Mouse (Mus musculus): Measurements from ENCODE around the gene Adgrd1. TPM values are rescaled to one million over a fixed set of nuclear protein-coding genes. Genes with fewer than 3 reads are reported as not detected.

Adgrd1 gene
- 1.2 and 1.7 TPM in 2 replicates for polyA plus RNA-seq (2015; fragmentation: Nextera tagmentation; extraction: Ambion mirVana)

DNA sequence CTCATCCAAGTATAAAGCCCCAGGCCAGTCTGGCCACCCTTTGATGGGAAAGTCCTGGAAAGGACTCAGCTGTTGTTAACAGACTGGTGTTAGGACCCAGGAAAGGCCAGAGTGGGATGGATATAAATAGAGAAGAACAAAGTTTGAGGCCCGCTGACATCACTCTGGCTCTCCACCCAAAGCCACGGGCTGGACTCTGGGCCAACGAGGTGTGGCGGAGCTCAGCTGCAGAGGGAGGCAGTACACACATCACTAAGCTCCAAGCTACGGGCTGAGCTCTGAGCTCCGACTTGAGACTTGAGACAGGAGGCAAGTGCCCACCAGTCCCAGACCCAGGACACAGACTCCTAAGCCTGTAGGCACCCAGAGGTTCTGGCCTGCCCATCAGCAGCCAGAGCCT is at the start of gene Adgrd1:
Adgrd1 (plus strand) TSS at position 240 of the 400 bp plus-strand sequence.
- no peak within 1 kb of the TSS for H3K9ac ChIP-seq (replicated peaks; ENCODE audit: low read length)
- peak; percentile 55; the same call in 1 of the 2 replicates for ATAC-seq (ENCODE audit: low FRiP score, low TSS enrichment)
- no peak within 1 kb of the TSS for H3K27ac ChIP-seq (ENCODE audit: low read length)
- H3K9me3 ChIP-seq (ENCODE audit: low read length) = no peaks in the 10 kb centered on the region
- peaks cover 16% of the 10 kb centered on the region for H3K4me1 ChIP-seq (ENCODE audit: insufficient read depth, low read length)
- 11% methylated on average over 6 of the region's 6 CpGs for WGBS
- H3K4me3 ChIP-seq (ENCODE audit: low read length) = no peak within 1 kb of the TSS
- H3K27me3 ChIP-seq (ENCODE audit: insufficient read depth, low read length) = no peaks in the 10 kb centered on the region
- no peak within 1 kb of the TSS; the same call in 1 of the 2 replicates for H3K4me2 ChIP-seq (replicated peaks; ENCODE audit: low read depth, low read length)
- no peaks in the 10 kb centered on the region for H3K36me3 ChIP-seq (ENCODE audit: insufficient read depth, low read length)

DNA sequence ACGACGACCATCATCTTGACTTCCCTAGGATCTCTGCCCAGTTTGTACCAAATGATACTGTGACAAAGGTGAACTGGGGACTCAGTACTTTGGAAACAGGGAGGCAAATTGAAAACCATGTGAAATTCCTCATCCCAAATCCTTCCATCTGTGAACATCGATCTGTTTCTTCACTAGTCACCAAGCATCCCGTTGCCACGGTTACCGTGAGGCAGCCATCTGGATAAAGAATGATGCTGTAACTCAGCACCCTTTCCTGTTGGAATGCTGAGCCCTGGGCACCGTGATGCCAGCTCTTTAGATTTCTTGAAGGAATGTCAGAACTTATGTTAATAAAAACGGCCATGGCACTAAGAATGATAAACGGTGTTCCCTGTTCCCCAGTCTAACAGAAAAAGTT is 47.2 kb upstream of the Adgrd1 start:
- no peak for ATAC-seq (ENCODE audit: low FRiP score, low TSS enrichment)
- Histone ChIP-seq H3K9ac (replicated peaks; ENCODE audit: low read length) (no peak overlapping the region), H3K4me1 (ENCODE audit: insufficient read depth, low read length) (no peaks in the 10 kb centered on the region), H3K9me3 (ENCODE audit: low read length) (no peaks in the 10 kb centered on the region), H3K4me3 (ENCODE audit: low read length) (no peak overlapping the region), H3K27ac (ENCODE audit: low read length) (no peak overlapping the region), H3K4me2 (replicated peaks; ENCODE audit: low read depth, low read length) (no peak overlapping the region), H3K36me3 (ENCODE audit: insufficient read depth, low read length) (no peaks in the 10 kb centered on the region), H3K27me3 (ENCODE audit: insufficient read depth, low read length) (peaks cover 12% of the 10 kb centered on the region; the same call in 1 of the 2 replicates)
- WGBS = 78% methylated on average over 9 of the region's 9 CpGs

DNA sequence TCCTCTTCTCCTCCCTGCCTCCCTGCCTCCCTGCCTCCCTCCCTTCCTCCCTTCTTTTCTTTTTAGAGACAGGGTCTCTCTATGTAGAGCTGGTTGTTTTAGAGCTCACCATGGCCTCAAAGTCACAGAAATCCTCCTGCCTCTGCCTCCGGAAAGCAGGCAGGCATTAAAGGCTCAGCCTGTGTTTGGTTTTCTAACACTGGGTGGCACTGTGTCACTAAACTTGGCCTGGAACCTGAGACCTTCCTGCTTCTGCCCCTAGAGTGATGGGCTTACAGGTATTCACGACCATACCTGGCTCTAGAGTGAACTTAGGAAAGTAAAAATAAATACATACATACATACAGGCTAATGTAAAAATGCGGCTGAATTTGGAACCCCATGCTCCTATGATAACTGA is 44.6 kb upstream of the Adgrd1 start:
- 83% methylated on average over 3 of the region's 3 CpGs for WGBS

GRCm38 (mm10) chr5:129052636-129053355 is 43.8 kb upstream of the Adgrd1 start:
- no peak for ATAC-seq (ENCODE audit: low FRiP score, low TSS enrichment)
- Histone ChIP-seq H3K36me3 (ENCODE audit: insufficient read depth, low read length) (no peaks in the 10 kb centered on the region), H3K27me3 (ENCODE audit: insufficient read depth, low read length) (peaks cover 12% of the 10 kb centered on the region; the same call in 1 of the 2 replicates), H3K9me3 (ENCODE audit: low read length) (no peaks in the 10 kb centered on the region), H3K4me1 (ENCODE audit: insufficient read depth, low read length) (no peaks in the 10 kb centered on the region), H3K27ac (ENCODE audit: low read length) (no peak overlapping the region), H3K9ac (replicated peaks; ENCODE audit: low read length) (no peak overlapping the region), H3K4me2 (replicated peaks; ENCODE audit: low read depth, low read length) (no peak overlapping the region), H3K4me3 (ENCODE audit: low read length) (no peak overlapping the region)
- WGBS = 46% methylated on average over 20 of the region's 20 CpGs

More for the DNA sequence above, 44.6 kb upstream of the Adgrd1 start:
- H3K4me3 ChIP-seq (ENCODE audit: low read length) = no peak overlapping the region
- H3K4me2 ChIP-seq (replicated peaks; ENCODE audit: low read depth, low read length) = no peak overlapping the region
- no peak overlapping the region for H3K9ac ChIP-seq (replicated peaks; ENCODE audit: low read length)
- no peak overlapping the region for H3K27ac ChIP-seq (ENCODE audit: low read length)
- no peaks in the 10 kb centered on the region for H3K9me3 ChIP-seq (ENCODE audit: low read length)
- peaks cover 12% of the 10 kb centered on the region; the same call in 1 of the 2 replicates for H3K27me3 ChIP-seq (ENCODE audit: insufficient read depth, low read length)
- no peaks in the 10 kb centered on the region for H3K4me1 ChIP-seq (ENCODE audit: insufficient read depth, low read length)
- no peak for ATAC-seq (ENCODE audit: low FRiP score, low TSS enrichment)
- H3K36me3 ChIP-seq (ENCODE audit: insufficient read depth, low read length) = no peaks in the 10 kb centered on the region

DNA sequence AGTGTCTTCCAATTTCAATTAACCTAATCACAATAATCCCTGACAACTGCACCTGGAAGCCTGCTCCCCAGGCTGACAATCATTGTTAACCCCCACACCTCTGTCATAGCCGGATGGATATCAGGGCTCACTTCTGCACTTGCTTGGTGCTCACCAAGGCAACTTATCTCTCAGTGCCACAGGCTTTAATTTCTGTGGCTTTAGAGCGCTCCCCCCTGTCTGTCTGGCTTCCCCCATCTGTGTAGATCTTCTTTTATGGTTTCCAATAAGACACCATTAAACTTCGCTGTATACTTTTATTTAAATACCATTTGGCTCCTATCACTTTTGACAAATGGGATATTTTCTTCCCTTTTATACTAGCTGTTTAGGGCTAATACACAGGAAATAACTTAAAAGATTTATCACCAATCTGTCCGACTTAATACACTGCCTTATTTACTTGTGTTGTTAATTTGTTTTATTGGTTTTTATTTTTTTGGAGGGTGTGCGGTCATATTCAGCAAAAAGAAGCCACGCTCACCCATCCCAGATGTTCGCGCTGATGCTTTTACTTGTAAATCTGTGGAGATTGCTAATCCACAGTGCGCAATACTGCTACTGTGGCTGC is 41.8 kb upstream of the Adgrd1 start:
- Histone ChIP-seq H3K27ac (ENCODE audit: low read length) (no peak overlapping the region), H3K9ac (replicated peaks; ENCODE audit: low read length) (no peak overlapping the region), H3K4me2 (replicated peaks; ENCODE audit: low read depth, low read length) (no peak overlapping the region), H3K4me1 (ENCODE audit: insufficient read depth, low read length) (no peaks in the 10 kb centered on the region), H3K36me3 (ENCODE audit: insufficient read depth, low read length) (no peaks in the 10 kb centered on the region), H3K27me3 (ENCODE audit: insufficient read depth, low read length) (peaks cover 12% of the 10 kb centered on the region; the same call in 1 of the 2 replicates), H3K4me3 (ENCODE audit: low read length) (no peak overlapping the region), H3K9me3 (ENCODE audit: low read length) (no peaks in the 10 kb centered on the region)
- peak; percentile 75 for ATAC-seq (ENCODE audit: low FRiP score, low TSS enrichment)
- WGBS = 54% methylated on average over 9 of the region's 9 CpGs

DNA sequence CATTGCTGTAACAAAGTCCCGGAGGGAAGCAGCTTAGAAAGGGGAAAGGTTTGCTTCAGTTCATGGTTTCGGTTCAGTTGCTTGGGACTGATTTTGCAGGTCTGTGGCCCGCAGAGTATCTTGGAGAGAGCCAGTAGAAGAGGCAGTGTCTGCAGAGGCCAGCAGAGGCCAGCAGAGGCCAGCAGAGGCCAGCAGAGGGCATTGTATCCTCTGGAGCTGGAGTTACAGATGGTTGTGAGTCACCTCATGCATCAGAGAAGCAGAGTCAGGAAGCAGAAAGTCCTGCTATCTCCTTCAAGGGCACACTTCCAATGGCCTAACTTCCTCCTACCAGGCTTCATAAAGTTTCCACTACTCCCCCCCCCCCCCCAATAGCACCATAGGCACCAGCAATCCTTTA is 37.4 kb upstream of the Adgrd1 start:
- ATAC-seq (ENCODE audit: low FRiP score, low TSS enrichment) = no peak
- WGBS = 85% methylated on average over 3 of the region's 3 CpGs
- no peak overlapping the region for H3K4me3 ChIP-seq (ENCODE audit: low read length)

DNA sequence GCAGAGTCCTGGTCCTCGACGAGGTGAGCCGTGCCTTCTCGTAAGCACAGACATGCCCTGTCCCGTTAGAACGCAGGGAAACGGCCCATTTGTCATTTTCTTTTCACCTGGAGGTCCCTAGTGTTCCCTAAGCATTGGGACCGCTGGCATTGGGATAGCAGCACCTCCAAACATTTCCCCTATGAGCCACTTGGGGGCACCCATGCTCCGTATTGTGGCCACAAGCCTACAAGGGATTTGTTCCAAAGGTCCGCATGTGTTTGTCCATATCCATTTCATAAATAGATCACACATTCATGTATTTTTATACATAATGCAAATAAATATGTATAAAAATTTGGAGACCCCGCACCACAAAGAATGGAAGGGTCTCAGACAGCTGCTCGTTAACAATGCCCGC is 35.0 kb upstream of the Adgrd1 start:
- ATAC-seq (ENCODE audit: low FRiP score, low TSS enrichment) = peak; percentile 40; the same call in 1 of the 2 replicates
- WGBS = 16% methylated on average over 13 of the region's 13 CpGs
- no peak overlapping the region for H3K4me2 ChIP-seq (replicated peaks; ENCODE audit: low read depth, low read length)
- H3K9me3 ChIP-seq (ENCODE audit: low read length) = no peaks in the 10 kb centered on the region
- H3K27me3 ChIP-seq (ENCODE audit: insufficient read depth, low read length) = peaks cover 19% of the 10 kb centered on the region
- H3K36me3 ChIP-seq (ENCODE audit: insufficient read depth, low read length) = no peaks in the 10 kb centered on the region
- peaks cover 10% of the 10 kb centered on the region for H3K4me1 ChIP-seq (ENCODE audit: insufficient read depth, low read length)
- H3K27ac ChIP-seq (ENCODE audit: low read length) = no peak overlapping the region
- H3K4me3 ChIP-seq (ENCODE audit: low read length) = no peak overlapping the region
- H3K9ac ChIP-seq (replicated peaks; ENCODE audit: low read length) = no peak overlapping the region

More for the DNA sequence above, 37.4 kb upstream of the Adgrd1 start:
- Histone ChIP-seq H3K36me3 (ENCODE audit: insufficient read depth, low read length) (no peaks in the 10 kb centered on the region), H3K9ac (replicated peaks; ENCODE audit: low read length) (no peak overlapping the region), H3K27ac (ENCODE audit: low read length) (no peak overlapping the region), H3K9me3 (ENCODE audit: low read length) (no peaks in the 10 kb centered on the region), H3K4me1 (ENCODE audit: insufficient read depth, low read length) (peaks cover 8% of the 10 kb centered on the region), H3K27me3 (ENCODE audit: insufficient read depth, low read length) (peaks cover 17% of the 10 kb centered on the region), H3K4me2 (replicated peaks; ENCODE audit: low read depth, low read length) (no peak overlapping the region)

GRCm38 (mm10) chr5:129063037-129063791 is 33.3 kb upstream of the Adgrd1 start:
- Histone ChIP-seq H3K9ac (replicated peaks; ENCODE audit: low read length) (peak overlapping the region; percentile 32; the same call in 1 of the 2 replicates), H3K4me3 (ENCODE audit: low read length) (peak overlapping the region; percentile 31), H3K36me3 (ENCODE audit: insufficient read depth, low read length) (no peaks in the 10 kb centered on the region), H3K9me3 (ENCODE audit: low read length) (no peaks in the 10 kb centered on the region), H3K27ac (ENCODE audit: low read length) (no peak overlapping the region), H3K4me1 (ENCODE audit: insufficient read depth, low read length) (peaks cover 15% of the 10 kb centered on the region), H3K4me2 (replicated peaks; ENCODE audit: low read depth, low read length) (peak overlapping the region; percentile 50), H3K27me3 (ENCODE audit: insufficient read depth, low read length) (peaks cover 19% of the 10 kb centered on the region)
- ATAC-seq (ENCODE audit: low FRiP score, low TSS enrichment) = peak; percentile 17; the same call in 1 of the 2 replicates
- WGBS = 10% methylated on average over 21 of the region's 21 CpGs

- H3K36me3 ChIP-seq (ENCODE audit: insufficient read depth, low read length) = no peaks in the 10 kb centered on the region
- H3K27ac ChIP-seq (ENCODE audit: low read length) = no peak overlapping the region
- peak overlapping the region; percentile 31 for H3K4me3 ChIP-seq (ENCODE audit: low read length)
- H3K27me3 ChIP-seq (ENCODE audit: insufficient read depth, low read length) = peaks cover 19% of the 10 kb centered on the region
- no peaks in the 10 kb centered on the region for H3K9me3 ChIP-seq (ENCODE audit: low read length)
- peak overlapping the region; percentile 50 for H3K4me2 ChIP-seq (replicated peaks; ENCODE audit: low read depth, low read length)
- WGBS = 32% methylated on average over 8 of the region's 8 CpGs
- peak overlapping the region; percentile 32; the same call in 1 of the 2 replicates for H3K9ac ChIP-seq (replicated peaks; ENCODE audit: low read length)
- peak; percentile 12; the same call in 1 of the 2 replicates for ATAC-seq (ENCODE audit: low FRiP score, low TSS enrichment)
- H3K4me1 ChIP-seq (ENCODE audit: insufficient read depth, low read length) = peaks cover 15% of the 10 kb centered on the region
Measured at GRCm38 (mm10) chr5:129063792-129064087, 32.8 kb upstream of the Adgrd1 start.
